Mouse (Mus musculus) embryonic fibroblast, embryonic 13.5 days (primary cell): ENCODE measurements around the gene Itpr2.

ENCODE experiments used
- CTCF ChIP-seq: IDR thresholded peaks from 2 replicates; pipeline ENCODE4 v1.5.1; 2011; ENCODE audit warnings: mild to moderate bottlenecking, control low read depth, low read length, moderate library complexity, borderline replicate concordance; ENCODE audit not compliant: insufficient read depth
- POLR2A ChIP-seq: IDR thresholded peaks from 2 replicates; pipeline ENCODE4 v1.6.1; 2011; ENCODE audit warnings: low read depth, mild to moderate bottlenecking, control low read depth, low read length, moderate library complexity

GRCm38 (mm10) chr6:146152843-146153242, 349.2 kb downstream of the Itpr2 start:
- TF ChIP-seq POLR2A (no peak), CTCF (no peak)
